Mouse (Mus musculus): ENCODE results near the gene Ubac2.

- TF ChIP-seq FLI1 (IDR thresholded peaks at IDR 0.05; ENCODE audit: low read length) (no peak), GATA1 (IDR thresholded peaks at IDR 0.05; ENCODE audit: borderline replicate concordance, low read length) (no peak)
Observed at GRCm38 (mm10) chr14:121989869-121990268, 111.4 kb downstream of the Ubac2 start.

All from megakaryocyte, embryonic 14.5 days (primary cell).